Mouse (Mus musculus) E14TG2a.4 (cell line): Measurements from ENCODE around the gene Gpr146.

Experiments
- CTCF ChIP-seq: conservative IDR thresholded peaks from 2 replicates; pipeline ENCODE4 v1.5.1; 2014; ENCODE audit warnings: low read length
- POU5F1 ChIP-seq: IDR thresholded peaks from 2 replicates; pipeline ENCODE4 v1.6.1; 2014; ENCODE audit warnings: low read length, borderline replicate concordance

DNA sequence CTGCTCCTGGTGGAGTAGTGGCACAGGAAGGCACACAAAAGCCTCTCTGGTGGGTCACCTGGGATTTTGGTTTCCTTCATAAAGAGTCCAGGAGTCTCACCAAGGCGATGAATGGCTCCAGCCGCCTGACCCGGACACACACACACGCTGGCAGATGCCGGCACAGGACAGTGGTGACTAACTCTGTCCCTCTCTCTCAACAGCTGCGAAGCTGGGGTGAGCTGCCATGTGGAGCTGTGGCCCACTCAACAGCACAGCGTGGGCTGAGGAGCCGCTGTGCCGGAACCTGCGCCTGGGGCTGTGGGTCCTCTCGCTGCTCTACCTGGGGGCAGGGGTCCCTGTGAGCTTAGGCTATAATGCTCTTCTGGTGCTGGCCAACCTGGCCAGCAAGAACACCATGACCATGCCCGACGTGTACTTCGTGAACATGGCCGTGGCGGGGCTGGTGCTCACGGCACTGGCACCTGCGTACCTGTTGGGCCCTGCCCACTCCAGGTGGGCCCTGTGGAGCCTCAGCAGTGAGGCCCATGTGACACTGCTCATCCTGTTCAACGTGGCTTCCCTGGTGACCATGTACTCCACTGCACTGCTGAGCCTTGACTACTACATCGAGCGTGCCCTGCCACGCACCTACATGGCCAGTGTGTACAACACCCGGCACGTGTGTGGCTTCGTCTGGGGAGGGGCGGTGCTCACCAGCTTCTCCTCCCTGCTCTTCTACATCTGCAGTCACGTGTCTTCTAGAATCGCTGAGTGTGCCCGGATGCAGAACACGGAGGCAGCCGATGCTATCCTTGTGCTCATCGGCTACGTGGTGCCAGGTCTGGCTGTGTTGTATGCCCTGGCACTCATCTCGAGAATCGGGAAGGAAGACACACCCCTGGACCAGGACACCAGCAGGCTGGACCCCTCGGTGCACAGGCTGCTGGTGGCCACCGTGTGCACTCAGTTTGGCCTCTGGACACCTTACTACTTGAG, 15.0 kb downstream of the Gpr146 start:
- no peak for TF ChIP-seq CTCF
- no peak for TF ChIP-seq POU5F1
